Mouse (Mus musculus) thymus, postnatal 36 days (tissue): ENCODE measurements at regions not wholly inside any gene's neighbourhood (a gene's known extent, or its start where the extent isn't known, plus 50 kb on each side); places are given as distances from the start of the nearest gene placed in this dataset.
"Not testable (repeated sequence)": the region's sequence is repeated elsewhere in the genome, so short reads cannot be mapped to it uniquely, and the experiment has no call there.

Experiments used
- DNase-seq, 2 experiments: peaks; one replicate each; pipeline ENCODE4 v3.0.0; 2022; ENCODE audit warnings: mixed read lengths in 2 of 2

DNA sequence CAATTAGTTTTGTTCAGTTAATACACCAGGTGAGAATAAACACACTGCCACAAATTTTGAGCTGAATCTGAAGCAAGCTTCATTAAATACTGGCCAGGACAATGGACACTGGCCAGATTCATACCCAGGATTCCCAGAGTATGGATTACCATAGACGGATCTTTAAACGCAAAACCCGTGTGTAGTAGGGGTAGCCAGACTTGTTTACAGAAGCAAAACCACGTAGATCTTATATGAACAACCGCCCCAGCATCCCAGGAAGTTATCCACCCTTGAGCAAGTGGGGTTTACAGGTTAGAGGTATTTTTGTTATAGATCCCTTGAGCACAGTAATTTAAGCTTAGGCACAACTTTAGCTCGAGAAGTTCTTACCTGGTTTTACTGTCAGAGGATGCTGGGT lies 71.1 kb upstream of the Ezr start:
- no peak for DNase-seq

DNA sequence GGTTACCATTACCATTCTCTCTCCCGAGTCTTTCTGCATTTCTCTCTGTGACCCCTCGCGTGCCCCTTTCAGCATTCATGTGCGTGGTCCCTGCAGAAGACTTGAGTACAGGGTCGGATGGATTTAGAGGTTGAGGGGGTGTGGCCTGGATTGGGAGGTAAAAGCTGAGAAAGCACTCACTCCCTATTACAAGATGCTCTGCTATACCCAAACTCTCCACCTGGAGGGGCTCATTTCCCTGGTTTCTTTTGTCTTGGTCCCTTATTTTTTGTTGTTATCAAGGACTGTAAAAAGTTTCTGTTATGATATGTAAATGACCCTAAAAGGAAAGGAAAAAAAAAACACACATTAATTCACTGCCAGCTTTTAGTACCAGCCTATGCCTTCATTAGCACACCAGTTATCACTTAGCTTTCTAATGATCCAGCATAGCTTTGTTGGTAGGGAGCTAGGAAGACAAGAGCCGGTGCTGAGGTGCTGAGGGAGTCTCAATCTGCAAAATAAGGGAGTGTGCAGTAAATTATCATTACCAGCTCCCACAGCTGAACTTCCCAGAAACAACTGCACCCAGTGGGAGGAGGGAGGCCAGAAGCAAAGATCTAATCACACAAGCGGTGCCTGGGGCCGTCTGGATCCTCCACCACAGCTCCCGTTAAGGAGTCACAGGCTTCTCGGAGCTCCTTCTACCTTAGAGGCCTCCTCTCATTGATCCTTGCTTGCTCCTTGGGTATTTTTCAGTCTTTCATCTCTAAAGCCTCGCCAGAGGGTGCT lies 69.8 kb upstream of the Ezr start:
- DNase-seq = peak; percentile 32 to 33

DNA sequence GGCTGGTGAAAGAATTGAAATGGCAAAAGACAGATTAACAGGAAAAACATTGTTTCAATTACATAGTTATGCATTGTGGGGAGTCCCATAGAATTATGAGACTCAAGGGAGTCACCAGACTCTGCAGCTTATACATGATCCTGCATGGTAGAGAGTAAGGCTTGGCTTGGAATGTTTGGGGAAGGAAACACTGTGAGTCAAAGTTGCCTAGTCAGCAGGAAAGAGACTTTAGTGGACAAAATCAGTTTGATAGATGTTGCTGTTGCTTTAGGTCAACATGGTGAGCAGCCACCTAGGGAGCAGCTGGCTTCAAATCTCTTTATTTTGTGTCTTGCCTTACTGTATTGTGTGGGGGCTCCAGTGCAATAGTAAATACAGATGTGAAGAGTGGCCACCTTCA lies 67.9 kb upstream of the Ezr start:
- no peak for DNase-seq

DNA sequence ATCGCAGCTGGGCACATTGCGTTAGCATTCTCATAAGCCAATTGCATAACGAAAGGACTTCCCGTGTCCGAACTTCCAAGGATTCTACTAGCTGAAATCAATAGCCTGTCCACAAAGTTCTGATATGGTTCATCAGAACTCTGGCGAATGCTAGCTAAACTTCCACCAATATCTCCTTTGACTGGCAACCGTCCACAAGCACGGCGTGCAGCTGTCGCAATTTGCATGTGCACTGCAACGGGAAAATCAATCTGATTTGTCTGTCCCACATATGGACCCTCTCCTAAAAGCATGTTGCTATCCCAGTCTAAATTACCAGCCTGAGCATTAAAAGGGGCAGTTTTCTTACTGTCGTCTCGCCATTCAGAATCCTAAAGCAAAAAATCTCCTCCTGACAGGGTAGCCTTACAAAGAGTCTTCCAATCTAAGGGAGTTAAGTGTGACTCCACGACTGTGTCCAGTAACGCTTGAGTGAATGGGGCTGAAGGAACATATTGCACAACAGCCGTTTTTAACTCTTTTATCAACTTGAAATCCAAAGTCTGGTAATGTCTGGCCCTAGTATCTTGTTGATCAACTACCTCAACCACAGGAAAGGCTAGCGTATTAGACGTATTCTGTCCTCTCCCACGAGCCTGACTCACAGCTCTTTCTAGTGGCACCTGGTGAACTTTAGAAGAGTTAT lies 59.3 kb upstream of the Ezr start:
- DNase-seq = not testable (repeated sequence)

DNA sequence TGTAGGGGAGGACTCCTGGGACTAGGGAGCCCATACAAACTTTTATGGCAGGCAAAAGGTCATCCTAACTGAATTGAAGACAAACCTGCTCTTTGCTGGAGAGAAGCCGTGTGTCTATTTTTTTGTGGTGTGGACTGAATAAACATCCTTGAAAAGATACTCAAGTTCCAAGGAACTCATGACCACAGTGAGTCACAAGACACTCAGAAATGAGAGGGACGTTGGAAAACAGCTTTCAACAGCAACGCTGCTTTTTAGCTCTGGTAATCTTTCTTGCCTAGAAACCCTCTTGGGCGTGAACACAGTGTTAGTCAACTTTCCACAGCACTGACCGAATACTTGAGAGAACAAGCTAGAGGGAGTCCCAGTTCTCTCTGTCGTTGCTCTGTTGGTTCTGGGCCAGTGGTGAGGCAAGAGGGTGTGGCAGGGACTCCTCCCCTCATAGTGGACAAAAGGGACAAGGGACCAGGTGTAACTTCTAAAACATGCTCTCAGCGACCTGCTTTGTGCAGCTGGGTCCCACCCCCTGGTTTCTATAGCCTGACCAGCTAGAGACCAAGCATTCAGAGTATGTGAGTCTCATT lies 52.8 kb upstream of the Ezr start:
- no peak for DNase-seq
